Mouse (Mus musculus): ENCODE data around the gene Lrrc7.

Lrrc7 gene

GRCm38 (mm10) chr3:158362091-158362490, 199.9 kb downstream of the Lrrc7 start:
- no peak for DNase-seq

- DNase-seq: no peak
These were observed 205.3 kb downstream of the Lrrc7 start for GRCm38 (mm10) chr3:158356706-158357105.

- DNase-seq: no peak
These were observed 205.8 kb downstream of the Lrrc7 start for GRCm38 (mm10) chr3:158356194-158356593.

- no peak for DNase-seq
These were observed 221.2 kb downstream of the Lrrc7 start for GRCm38 (mm10) chr3:158340808-158341207.

- no peak for DNase-seq
These were observed 231.9 kb downstream of the Lrrc7 start for GRCm38 (mm10) chr3:158330085-158330484.

- DNase-seq: no peak
These were observed 251.6 kb downstream of the Lrrc7 start for GRCm38 (mm10) chr3:158310391-158310790.

GRCm38 (mm10) chr3:158307415-158307814, 254.6 kb downstream of the Lrrc7 start:
- no peak for DNase-seq

GRCm38 (mm10) chr3:158298732-158299131, 263.3 kb downstream of the Lrrc7 start:
- no peak for DNase-seq

GRCm38 (mm10) chr3:158295041-158295440, 267.0 kb downstream of the Lrrc7 start:
- DNase-seq: no peak

- DNase-seq: no peak
These were observed 277.6 kb downstream of the Lrrc7 start for GRCm38 (mm10) chr3:158284431-158284830.

- DNase-seq: no peak
These were observed 283.4 kb downstream of the Lrrc7 start for GRCm38 (mm10) chr3:158278631-158279030.

GRCm38 (mm10) chr3:158272700-158273099, 289.3 kb downstream of the Lrrc7 start:
- DNase-seq: no peak

GRCm38 (mm10) chr3:158270887-158271286, 291.1 kb downstream of the Lrrc7 start:
- no peak for DNase-seq

- no peak for DNase-seq
These were observed 309.4 kb downstream of the Lrrc7 start for GRCm38 (mm10) chr3:158252576-158252975.

- no peak for DNase-seq
These were observed 314.3 kb downstream of the Lrrc7 start for GRCm38 (mm10) chr3:158247672-158248071.

- no peak for DNase-seq
These were observed 351.4 kb downstream of the Lrrc7 start for GRCm38 (mm10) chr3:158210657-158211056.

- peak in 1 of 2 experiments; percentile 41 for DNase-seq
These were observed 352.0 kb downstream of the Lrrc7 start for GRCm38 (mm10) chr3:158210026-158210425.

GRCm38 (mm10) chr3:158207840-158208239, 354.2 kb downstream of the Lrrc7 start:
- DNase-seq: peak; percentile 4 to 25

- DNase-seq: no peak
These were observed 359.2 kb downstream of the Lrrc7 start for GRCm38 (mm10) chr3:158202776-158203175.

- DNase-seq: no peak
These were observed 366.6 kb downstream of the Lrrc7 start for GRCm38 (mm10) chr3:158195426-158195825.

GRCm38 (mm10) chr3:158193229-158193628, 368.8 kb downstream of the Lrrc7 start:
- DNase-seq: no peak

- DNase-seq: no peak
These were observed 386.9 kb downstream of the Lrrc7 start for GRCm38 (mm10) chr3:158174880-158175735.

GRCm38 (mm10) chr3:158169180-158169579, 392.8 kb downstream of the Lrrc7 start:
- no peak for DNase-seq

GRCm38 (mm10) chr3:158168454-158168853, 393.6 kb downstream of the Lrrc7 start:
- no peak for DNase-seq

- DNase-seq: no peak
These were observed 397.0 kb downstream of the Lrrc7 start for GRCm38 (mm10) chr3:158165004-158165403.
